Mouse (Mus musculus): ENCODE measurements at regions not wholly inside any gene's neighbourhood (a gene's known extent, or its start where the extent isn't known, plus 50 kb on each side); places are given as distances from the start of the nearest gene placed in this dataset.

- Histone ChIP-seq H3K9ac (ENCODE audit: insufficient read depth, low read depth) (no peak overlapping the region), H3K4me1 (ENCODE audit: control insufficient read depth in 1 of 2, insufficient read depth in 2 of 2) (no peaks in the 10 kb centered on the region), H3K9me3 (replicated peaks; ENCODE audit: low read length) (no peaks in the 10 kb centered on the region), H3K4me2 (ENCODE audit: insufficient read depth, low read depth, poor library complexity, severe bottlenecking) (no peak overlapping the region), H3K36me3 (replicated peaks in 1 of 2; ENCODE audit: control insufficient read depth in 1 of 2, insufficient read depth in 1 of 2, low read length in 1 of 2) (no peaks in the 10 kb centered on the region), H3K27ac (ENCODE audit: insufficient read depth, low read depth) (no peak overlapping the region), H3K79me2 (replicated peaks; ENCODE audit: control insufficient read depth, extremely low read depth, insufficient read depth, poor library complexity, severe bottlenecking) (no peaks in the 10 kb centered on the region), H3K27me3 (replicated peaks) (no peaks in the 10 kb centered on the region), H3K4me3 (replicated peaks in 1 of 3; ENCODE audit: low read depth in 2 of 3, low read length in 2 of 3, poor library complexity in 1 of 3) (no peak overlapping the region)
- TF ChIP-seq HCFC1 (IDR thresholded peaks at IDR 0.05; ENCODE audit: low read depth, low read length) (no peak), TBP (conservative IDR thresholded peaks at IDR 0.05; ENCODE audit: low read depth, low read length) (no peak), JUND (conservative IDR thresholded peaks at IDR 0.05; ENCODE audit: low read depth, low read length) (no peak), SMC3 (IDR thresholded peaks at IDR 0.05; ENCODE audit: low read depth, low read length) (no peak), IRF4 (IDR thresholded peaks at IDR 0.05; ENCODE audit: low read depth, low read length) (no peak), SIN3A (IDR thresholded peaks at IDR 0.05; ENCODE audit: low read length) (no peak), MAFK (IDR thresholded peaks at IDR 0.05; ENCODE audit: insufficient replicate concordance, low read length) (no peak), CHD1 (IDR thresholded peaks at IDR 0.05; ENCODE audit: low read depth, low read length) (no peak), NELFE (IDR thresholded peaks at IDR 0.05; ENCODE audit: low read depth, low read length) (no peak), NRF1 (IDR thresholded peaks at IDR 0.05; ENCODE audit: low read depth, low read length) (no peak), USF2 (conservative IDR thresholded peaks at IDR 0.05; ENCODE audit: low read depth, low read length) (no peak), KAT2A (IDR thresholded peaks at IDR 0.05; ENCODE audit: insufficient replicate concordance, low read length) (no peak), ETS1 (conservative IDR thresholded peaks at IDR 0.05; ENCODE audit: low read depth, low read length) (no peak), EP300 (IDR thresholded peaks at IDR 0.05; ENCODE audit: low read length) (no peak), UBTF (IDR thresholded peaks at IDR 0.05; ENCODE audit: low read depth, low read length) (no peak), MAZ (IDR thresholded peaks at IDR 0.05; ENCODE audit: low read depth, low read length) (no peak), RCOR1 (conservative IDR thresholded peaks at IDR 0.05; ENCODE audit: low read depth, low read length) (no peak), USF1 (IDR thresholded peaks at IDR 0.05; ENCODE audit: low read depth, low read length) (no peak), BHLHE40 (IDR thresholded peaks at IDR 0.05; ENCODE audit: low read depth, low read length) (no peak)
- in situ Hi-C loops (cut with MboI; ENCODE audit: low pct_ligation_motif_present, low pct_unique_long_range_greater_than_20kb, low sequenced_read_pairs) (no loop called here), dilution Hi-C loops (cut with MboI; ENCODE audit: extremely low pct_ligation_motif_present, extremely low pct_unique_long_range_greater_than_20kb, low sequenced_read_pairs) (no loop called here)
- DNase-seq (ENCODE audit: extremely low read depth), result no peak
Measured at GRCm38 (mm10) chr5:39412756-39413155, 342.5 kb downstream of the Hs3st1 start.

GRCm38 (mm10) chr5:39390391-39390987 is 364.8 kb downstream of the Hs3st1 start:
- Histone ChIP-seq H3K9me3 (replicated peaks; ENCODE audit: low read length) (no peaks in the 10 kb centered on the region), H3K4me1 (ENCODE audit: control insufficient read depth in 1 of 2, insufficient read depth in 2 of 2) (no peaks in the 10 kb centered on the region), H3K4me2 (ENCODE audit: insufficient read depth, low read depth, poor library complexity, severe bottlenecking) (no peak overlapping the region), H3K9ac (ENCODE audit: insufficient read depth, low read depth) (no peak overlapping the region), H3K79me2 (replicated peaks; ENCODE audit: control insufficient read depth, extremely low read depth, insufficient read depth, poor library complexity, severe bottlenecking) (no peaks in the 10 kb centered on the region), H3K36me3 (replicated peaks in 1 of 2; ENCODE audit: control insufficient read depth in 1 of 2, insufficient read depth in 1 of 2, low read length in 1 of 2) (no peaks in the 10 kb centered on the region), H3K27me3 (replicated peaks) (no peaks in the 10 kb centered on the region), H3K27ac (ENCODE audit: insufficient read depth, low read depth) (no peak overlapping the region), H3K4me3 (replicated peaks in 1 of 3; ENCODE audit: low read depth in 2 of 3, low read length in 2 of 3, poor library complexity in 1 of 3) (no peak overlapping the region)
- no peak for DNase-seq (ENCODE audit: extremely low read depth)
- dilution Hi-C loops (cut with MboI; ENCODE audit: extremely low pct_ligation_motif_present, extremely low pct_unique_long_range_greater_than_20kb, low sequenced_read_pairs), result no loop called here
- TF ChIP-seq KAT2A (IDR thresholded peaks at IDR 0.05; ENCODE audit: insufficient replicate concordance, low read length) (no peak), NRF1 (IDR thresholded peaks at IDR 0.05; ENCODE audit: low read depth, low read length) (no peak), MAX (IDR thresholded peaks at IDR 0.05; ENCODE audit: low read length) (no peak), MAFK (IDR thresholded peaks at IDR 0.05; ENCODE audit: insufficient replicate concordance, low read length) (no peak), TCF12 (IDR thresholded peaks at IDR 0.05; ENCODE audit: low read depth, low read length) (no peak), CHD2 (IDR thresholded peaks at IDR 0.05; ENCODE audit: low read length) (no peak), ZNF384 (IDR thresholded peaks at IDR 0.05; ENCODE audit: low read depth, low read length) (no peak), SIN3A (IDR thresholded peaks at IDR 0.05; ENCODE audit: low read length) (no peak), PAX5 (IDR thresholded peaks at IDR 0.05; ENCODE audit: low read length) (no peak), TBP (conservative IDR thresholded peaks at IDR 0.05; ENCODE audit: low read depth, low read length) (no peak), IRF4 (IDR thresholded peaks at IDR 0.05; ENCODE audit: low read depth, low read length) (no peak)
- in situ Hi-C loops (cut with MboI; ENCODE audit: low pct_ligation_motif_present, low pct_unique_long_range_greater_than_20kb, low sequenced_read_pairs), result no loop called here
